Mouse (Mus musculus): Measurements from ENCODE around the gene Pik3r2. TPM values are rescaled to one million over a fixed set of nuclear protein-coding genes. Genes with fewer than 3 reads are reported as not detected.

The Pik3r2 gene
- polyA plus RNA-seq, 1 experiment from 2014 or later = 77.3 TPM

DNA sequence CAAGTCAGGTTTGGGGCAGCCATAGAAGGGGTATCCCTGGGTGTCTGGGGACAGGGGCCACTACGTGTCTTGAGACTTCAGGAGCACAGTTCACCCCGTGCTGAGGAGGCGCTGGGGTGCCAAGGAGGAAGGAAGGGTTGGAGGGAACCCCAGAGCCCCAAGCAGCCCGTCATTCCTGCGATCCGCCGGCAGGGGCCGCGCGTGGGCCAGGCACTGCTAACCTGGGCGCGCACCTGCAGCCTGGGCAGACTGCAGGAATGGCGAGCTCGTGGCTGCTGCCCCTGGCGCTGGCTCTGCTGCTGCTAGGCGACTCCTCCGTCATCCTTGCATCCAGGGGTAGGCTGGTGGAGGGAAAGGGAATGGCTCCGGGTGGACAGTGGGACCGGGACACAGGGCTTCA lies 58.2 kb downstream of the Pik3r2 start, which contains the start of gene Gm3336:
Gm3336 (plus strand) TSS at position 247 of the 400 bp plus-strand sequence.
- Histone ChIP-seq H3K27ac (ENCODE audit: low read length) (no peak within 1 kb of the TSS), H3K4me1 (ENCODE audit: insufficient read depth, low read length) (peaks cover 7% of the 10 kb centered on the region), H3K4me3 (ENCODE audit: low read length) (no peak within 1 kb of the TSS), H3K36me3 (ENCODE audit: insufficient read depth, low read length) (no peaks in the 10 kb centered on the region), H3K9ac (replicated peaks; ENCODE audit: low read length) (no peak within 1 kb of the TSS; the same call in 1 of the 2 replicates), H3K9me3 (ENCODE audit: low read length) (no peaks in the 10 kb centered on the region), H3K4me2 (replicated peaks; ENCODE audit: low read depth, low read length) (no peak within 1 kb of the TSS), H3K27me3 (ENCODE audit: insufficient read depth, low read length) (no peaks in the 10 kb centered on the region)
- WGBS = 5% methylated on average over 19 of the region's 19 CpGs
- ATAC-seq (ENCODE audit: low FRiP score, low TSS enrichment) = peak; percentile 8; the same call in 1 of the 2 replicates

Small RNAs within 50 kb of the gene (microRNA-seq; reads per million reads assigned to microRNA genes)
- gene Mir7240 = not detected

Other genes starting within 250 kb of the Pik3r2 start
- gene Fkbp8, start 249.0 kb downstream of the Pik3r2 start, polyA plus RNA-seq (2015; fragmentation: Nextera tagmentation; extraction: Ambion mirVana) = 353 and 359 TPM in 2 replicates
- 65.4 and 69.9 TPM in 2 replicates for gene Kxd1, start 248.8 kb downstream of the Pik3r2 start, polyA plus RNA-seq (2015; fragmentation: Nextera tagmentation; extraction: Ambion mirVana)
- gene Ell, start 237.3 kb downstream of the Pik3r2 start, polyA plus RNA-seq (2015; fragmentation: Nextera tagmentation; extraction: Ambion mirVana) = 24.1 and 25.1 TPM in 2 replicates
- gene Isyna1, start 182.3 kb downstream of the Pik3r2 start, polyA plus RNA-seq (2015; fragmentation: Nextera tagmentation; extraction: Ambion mirVana) = 215 and 217 TPM in 2 replicates
- gene Ssbp4, start 167.8 kb downstream of the Pik3r2 start, polyA plus RNA-seq (2015; fragmentation: Nextera tagmentation; extraction: Ambion mirVana) = 133 and 149 TPM in 2 replicates
- gene Lrrc25, start 160.6 kb downstream of the Pik3r2 start, polyA plus RNA-seq (2015; fragmentation: Nextera tagmentation; extraction: Ambion mirVana) = 1.8 and 1.9 TPM in 2 replicates
- gene Gdf15, start 144.3 kb downstream of the Pik3r2 start, polyA plus RNA-seq (2015; fragmentation: Nextera tagmentation; extraction: Ambion mirVana) = 1.0 and 1.2 TPM in 2 replicates
- gene Pgpep1, start 116.3 kb downstream of the Pik3r2 start, polyA plus RNA-seq (2015; fragmentation: Nextera tagmentation; extraction: Ambion mirVana) = 88.5 TPM in 2 replicates
- 272 and 281 TPM in 2 replicates for gene Lsm4, start 103.5 kb downstream of the Pik3r2 start, polyA plus RNA-seq (2015; fragmentation: Nextera tagmentation; extraction: Ambion mirVana)
- 42.1 and 47.4 TPM in 2 replicates for gene Jund, start 77.8 kb downstream of the Pik3r2 start, polyA plus RNA-seq (2015; fragmentation: Nextera tagmentation; extraction: Ambion mirVana)
- gene Iqcn, start 73.3 kb downstream of the Pik3r2 start, polyA plus RNA-seq (2015; fragmentation: Nextera tagmentation; extraction: Ambion mirVana) = 0.04 and 0.06 TPM in 2 replicates
- gene Gm3336, start 58.2 kb downstream of the Pik3r2 start, polyA plus RNA-seq (2015; fragmentation: Nextera tagmentation; extraction: Ambion mirVana) = 0.52 and 0.76 TPM in 2 replicates
- 8.8 and 11.6 TPM in 2 replicates for gene Pde4c, start 53.0 kb downstream of the Pik3r2 start, polyA plus RNA-seq (2015; fragmentation: Nextera tagmentation; extraction: Ambion mirVana)
- 20.9 and 22.0 TPM in 2 replicates for gene Rab3a, start 22.0 kb downstream of the Pik3r2 start, polyA plus RNA-seq (2015; fragmentation: Nextera tagmentation; extraction: Ambion mirVana)
- 57.0 and 60.4 TPM in 2 replicates for gene Mpv17l2, start 15.8 kb downstream of the Pik3r2 start, polyA plus RNA-seq (2015; fragmentation: Nextera tagmentation; extraction: Ambion mirVana)
- gene Mast3, start 28.3 kb upstream of the Pik3r2 start, polyA plus RNA-seq (2015; fragmentation: Nextera tagmentation; extraction: Ambion mirVana) = 16.2 and 16.3 TPM in 2 replicates
- 0.05 and 0.12 TPM in 2 replicates for gene Il12rb1, start 31.7 kb upstream of the Pik3r2 start, polyA plus RNA-seq (2015; fragmentation: Nextera tagmentation; extraction: Ambion mirVana)
- 6.7 and 7.0 TPM in 2 replicates for gene Arrdc2, start 63.0 kb upstream of the Pik3r2 start, polyA plus RNA-seq (2015; fragmentation: Nextera tagmentation; extraction: Ambion mirVana)
- 2.9 and 4.9 TPM in 2 replicates for gene Kcnn1, start 86.5 kb upstream of the Pik3r2 start, polyA plus RNA-seq (2015; fragmentation: Nextera tagmentation; extraction: Ambion mirVana)
- 114 and 119 TPM in 2 replicates for gene Ccdc124, start 97.2 kb upstream of the Pik3r2 start, polyA plus RNA-seq (2015; fragmentation: Nextera tagmentation; extraction: Ambion mirVana)
- 0.22 and 0.28 TPM in 2 replicates for gene Slc5a5, start 116.0 kb upstream of the Pik3r2 start, polyA plus RNA-seq (2015; fragmentation: Nextera tagmentation; extraction: Ambion mirVana)
- gene Rpl18a, start 120.7 kb upstream of the Pik3r2 start, polyA plus RNA-seq (2015; fragmentation: Nextera tagmentation; extraction: Ambion mirVana) = 4,081 and 4,203 TPM in 2 replicates
- gene Map1s, start 129.2 kb upstream of the Pik3r2 start, polyA plus RNA-seq (2015; fragmentation: Nextera tagmentation; extraction: Ambion mirVana) = 56.9 and 63.1 TPM in 2 replicates

Data from kidney, embryonic 16.5 days (tissue).